Mouse (Mus musculus) megakaryocyte, embryonic 14.5 days (primary cell): Measurements from ENCODE around the gene Spsb4.

Experiments used
- FLI1 ChIP-seq: IDR thresholded peaks from 2 replicates; pipeline ENCODE4 v1.6.1; 2012; ENCODE audit warnings: low read length, inconsistent platforms, mixed read lengths
- GATA1 ChIP-seq: IDR thresholded peaks from 3 replicates; pipeline ENCODE4 v1.6.1; 2012; ENCODE audit warnings: mixed read lengths, low read length, inconsistent platforms, borderline replicate concordance

GRCm38 (mm10) chr9:97067761-97068160, 49.1 kb upstream of the Spsb4 start:
- TF ChIP-seq GATA1 (no peak), FLI1 (no peak)
